Mouse (Mus musculus): ENCODE results near the gene Gm49318.

DNA sequence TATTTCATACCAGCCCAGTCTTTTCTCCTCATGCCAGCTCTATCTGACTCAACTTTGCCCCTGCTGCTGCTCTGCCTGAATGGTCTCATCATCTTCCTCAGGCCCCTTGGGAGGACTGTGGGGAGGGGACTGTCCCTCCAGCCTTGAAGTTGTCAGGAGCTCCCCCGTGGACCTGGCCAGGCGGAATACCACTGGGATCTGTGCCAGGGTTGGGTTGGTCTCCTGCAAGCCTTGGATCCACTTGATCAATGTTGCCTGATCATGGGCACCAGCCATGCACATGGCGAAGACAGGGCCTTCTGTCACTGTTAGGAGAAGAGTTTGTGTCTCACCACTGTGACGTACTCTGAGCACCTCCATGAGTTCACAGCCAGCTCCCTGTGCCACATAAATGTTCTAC is 1.2 kb upstream of the Gm49318 start:
- TF ChIP-seq CTCF (IDR thresholded peaks at IDR 0.05; ENCODE audit: low read depth) (no peak), EP300 (IDR thresholded peaks at IDR 0.05; ENCODE audit: low read depth) (no peak)
